Mouse (Mus musculus): Measurements from ENCODE around the gene Atf2. TPM values are rescaled to one million over a fixed set of nuclear protein-coding genes. Genes with fewer than 3 reads are reported as not detected.

The Atf2 gene
- polyA plus RNA-seq, 1 experiment, result 22.0 TPM

GRCm38 (mm10) chr2:73775683-73776310 lies 116.6 kb downstream of the Atf2 start:
- WGBS, result 7% methylated on average over 22 of the region's 22 CpGs

GRCm38 (mm10) chr2:73774786-73775682 lies 117.4 kb downstream of the Atf2 start, which contains the start of gene Chn1:
TSS of gene Chn1 (minus strand) at chr2:73775346.
- peak; percentile 50 for DNase-seq
- H3K27ac ChIP-seq (ENCODE audit: insufficient read depth, low read depth, low read length), result no peak within 1 kb of the TSS
- H3K4me3 ChIP-seq (ENCODE audit: insufficient read depth, low read depth, low read length), result peak within 1 kb of the TSS; percentile 90
- H3K27me3 ChIP-seq (replicated peaks; ENCODE audit: control insufficient read depth, insufficient read depth, low read length), result peaks cover 3% of the 10 kb centered on the region
- H3K4me1 ChIP-seq (ENCODE audit: control insufficient read depth, insufficient read depth, low read length), result no peaks in the 10 kb centered on the region
- H3K36me3 ChIP-seq (ENCODE audit: control insufficient read depth, insufficient read depth, low read length), result no peaks in the 10 kb centered on the region
- WGBS, result under 1% methylated on average over 131 of the region's 131 CpGs
- no peak for TF ChIP-seq POLR2A (IDR thresholded peaks at IDR 0.05; ENCODE audit: low read depth, low read length)
- no peak for TF ChIP-seq CTCF (conservative IDR thresholded peaks at IDR 0.05; ENCODE audit: insufficient read depth, insufficient read length, low read depth, low read length)

More at GRCm38 (mm10) chr2:73775683-73776310, 116.6 kb downstream of the Atf2 start:
- Histone ChIP-seq H3K27me3 (replicated peaks; ENCODE audit: control insufficient read depth, insufficient read depth, low read length) (peaks cover 3% of the 10 kb centered on the region), H3K4me3 (ENCODE audit: insufficient read depth, low read depth, low read length) (peak overlapping the region; percentile 90), H3K27ac (ENCODE audit: insufficient read depth, low read depth, low read length) (no peak overlapping the region), H3K4me1 (ENCODE audit: control insufficient read depth, insufficient read depth, low read length) (no peaks in the 10 kb centered on the region), H3K36me3 (ENCODE audit: control insufficient read depth, insufficient read depth, low read length) (no peaks in the 10 kb centered on the region)
- TF ChIP-seq CTCF (conservative IDR thresholded peaks at IDR 0.05; ENCODE audit: insufficient read depth, insufficient read length, low read depth, low read length) (no peak), POLR2A (IDR thresholded peaks at IDR 0.05; ENCODE audit: low read depth, low read length) (no peak)
- DNase-seq, result peak; percentile 8

- DNase-seq, result no peak
- Histone ChIP-seq H3K27me3 (replicated peaks; ENCODE audit: control insufficient read depth, insufficient read depth, low read length) (peaks cover 3% of the 10 kb centered on the region), H3K27ac (ENCODE audit: insufficient read depth, low read depth, low read length) (no peak overlapping the region), H3K4me3 (ENCODE audit: insufficient read depth, low read depth, low read length) (no peak overlapping the region), H3K4me1 (ENCODE audit: control insufficient read depth, insufficient read depth, low read length) (no peaks in the 10 kb centered on the region), H3K36me3 (ENCODE audit: control insufficient read depth, insufficient read depth, low read length) (no peaks in the 10 kb centered on the region)
- 29% methylated on average over 1 of the region's 1 CpGs for WGBS
- TF ChIP-seq POLR2A (IDR thresholded peaks at IDR 0.05; ENCODE audit: low read depth, low read length) (no peak), CTCF (conservative IDR thresholded peaks at IDR 0.05; ENCODE audit: insufficient read depth, insufficient read length, low read depth, low read length) (no peak)
Observed at GRCm38 (mm10) chr2:73772945-73773344, 119.5 kb downstream of the Atf2 start.

GRCm38 (mm10) chr2:73768669-73769068 lies 123.8 kb downstream of the Atf2 start:
- no peaks in the 10 kb centered on the region for H3K27me3 ChIP-seq (replicated peaks; ENCODE audit: control insufficient read depth, insufficient read depth, low read length)
- no peaks in the 10 kb centered on the region for H3K36me3 ChIP-seq (ENCODE audit: control insufficient read depth, insufficient read depth, low read length)
- H3K27ac ChIP-seq (ENCODE audit: insufficient read depth, low read depth, low read length), result no peak overlapping the region
- H3K4me3 ChIP-seq (ENCODE audit: insufficient read depth, low read depth, low read length), result no peak overlapping the region
- WGBS, result 76% methylated on average over 4 of the region's 4 CpGs
- TF ChIP-seq POLR2A (IDR thresholded peaks at IDR 0.05; ENCODE audit: low read depth, low read length) (no peak), CTCF (conservative IDR thresholded peaks at IDR 0.05; ENCODE audit: insufficient read depth, insufficient read length, low read depth, low read length) (no peak)
- no peak for DNase-seq
- no peaks in the 10 kb centered on the region for H3K4me1 ChIP-seq (ENCODE audit: control insufficient read depth, insufficient read depth, low read length)

Other genes with a start within 250 kb of the Atf2 start
- 23.7 and 24.2 TPM in 2 replicates for gene Chn1, start 117.3 kb downstream of the Atf2 start, polyA plus RNA-seq (2012; rRNA removed)
- 1,531 and 1,803 TPM in 2 replicates for gene Atp5g3, start 18.7 kb upstream of the Atf2 start, polyA plus RNA-seq (2012; rRNA removed)

All from kidney, adult 2 months (tissue).